Mouse (Mus musculus) lung, adult 2 months (tissue): ENCODE measurements at regions not wholly inside any gene's neighbourhood (a gene's known extent, or its start where the extent isn't known, plus 50 kb on each side); places are given as distances from the start of the nearest gene placed in this dataset.

ENCODE experiments used
- CTCF ChIP-seq: fragments of 200-500 bp; IDR thresholded peaks from 2 replicates; pipeline ENCODE4 v1.5.1; 2011; ENCODE audit warnings: mild to moderate bottlenecking, low read length, control low read depth; ENCODE audit not compliant: insufficient read depth
- POLR2A ChIP-seq: fragments of 200-500 bp; IDR thresholded peaks from 2 replicates; pipeline ENCODE4 v1.6.1; 2011; ENCODE audit warnings: low read depth, mild to moderate bottlenecking, control low read depth, low read length, borderline replicate concordance; ENCODE audit errors: extremely low read depth

DNA sequence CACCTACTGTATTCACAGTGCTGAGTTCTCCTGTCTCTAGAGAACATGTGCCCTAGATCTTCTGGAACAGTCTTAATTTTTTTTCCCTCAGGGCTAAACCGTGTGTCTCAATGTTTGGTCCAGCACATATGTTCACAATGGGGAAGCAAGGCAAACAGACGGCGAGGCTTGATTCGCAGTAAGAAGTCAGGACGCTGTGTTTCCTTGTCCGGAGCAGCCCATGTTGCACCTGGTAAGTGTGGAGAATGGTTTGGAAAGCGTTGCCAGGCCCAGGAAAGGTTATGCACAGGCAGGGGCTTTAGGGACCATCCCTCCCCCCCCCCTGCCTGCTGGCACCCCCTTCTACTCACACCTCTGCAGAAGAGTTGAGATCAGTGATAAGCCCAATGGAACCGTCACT lies 121.4 kb downstream of the Dact1 start:
- TF ChIP-seq POLR2A = no peak
- no peak for TF ChIP-seq CTCF
